ENCODE assay signal across 24 mouse cellular contexts in the genomic region with DNA sequence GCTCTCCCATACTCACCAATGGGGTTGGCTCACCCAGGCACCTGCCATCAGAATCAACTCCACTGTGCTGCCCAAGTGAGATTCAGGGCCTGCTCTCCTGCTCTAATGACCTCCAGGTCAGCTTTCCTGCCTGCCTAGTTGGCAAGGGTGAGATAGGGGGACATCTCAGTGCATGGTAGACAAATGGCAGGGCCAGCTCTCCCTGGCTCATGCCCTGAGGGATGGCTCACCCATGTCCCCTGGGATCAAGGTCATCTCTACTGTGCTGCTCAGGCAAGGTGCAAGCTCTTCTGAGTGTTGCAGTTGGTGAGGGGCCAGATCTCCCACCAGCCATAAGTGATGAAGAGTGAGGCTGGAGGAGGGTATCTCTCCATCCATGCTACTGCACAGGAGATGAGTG.
DNase-seq lines count a peak whose midpoint lies in the region; ATAC-seq lines count a peak whose summit lies in the region.
"Had no signal": no experiment of that assay in that cellular context is flagged by ENCODE, and none has a peak within 500 bp of the region (broad histone marks: within the 10 kb centered on the region; RNA-seq: fewer than 3 reads in every experiment).

No protein-coding gene starts in this region.

- H3K27ac ChIP-seq in intestine, embryonic 14.5 days (ENCODE audit: low read depth) = no peak overlapping the region
- no peak overlapping the region for H3K27ac ChIP-seq in intestine, embryonic 16.5 days (ENCODE audit: low read length)
- H3K27ac ChIP-seq in midbrain, embryonic 10.5 days (replicated peaks) = no peak overlapping the region
- no peak overlapping the region for H3K27ac ChIP-seq in midbrain, embryonic 11.5 days (ENCODE audit: low read depth, low read length)
- H3K27ac ChIP-seq in limb, embryonic 10.5 days = no peak overlapping the region
- H3K27ac ChIP-seq in hindbrain, embryonic 10.5 days = no peak overlapping the region
- H3K27ac ChIP-seq: embryonic facial prominence, embryonic 13.5 days; embryonic facial prominence, embryonic 15.5 days; forebrain, embryonic 10.5 days; forebrain, embryonic 12.5 days had no signal

- H3K9me3 ChIP-seq in intestine, embryonic 14.5 days (ENCODE audit: control insufficient read depth, low read length) = no peaks in the 10 kb centered on the region
- H3K9me3 ChIP-seq in intestine, embryonic 16.5 days (ENCODE audit: control insufficient read depth, low read length) = no peaks in the 10 kb centered on the region
- no peaks in the 10 kb centered on the region for H3K9me3 ChIP-seq in midbrain, embryonic 10.5 days (replicated peaks)
- no peaks in the 10 kb centered on the region for H3K9me3 ChIP-seq in midbrain, embryonic 11.5 days (ENCODE audit: control insufficient read depth, low read length)
- H3K9me3 ChIP-seq in limb, embryonic 10.5 days (replicated peaks) = no peaks in the 10 kb centered on the region
- no peaks in the 10 kb centered on the region for H3K9me3 ChIP-seq in hindbrain, embryonic 10.5 days
- H3K9me3 ChIP-seq: embryonic facial prominence, embryonic 13.5 days; embryonic facial prominence, embryonic 15.5 days; forebrain, embryonic 10.5 days; forebrain, embryonic 12.5 days had no signal

- DNase-seq in heart, adult 11 months = peak; percentile 66
- DNase-seq in heart, adult 18-20 months = no peak
- DNase-seq in intestine, embryonic 14.5 days (ENCODE audit: low spot score) = peak; percentile 24
- DNase-seq in midbrain, embryonic 10.5 days (ENCODE audit: low spot score) = peak; percentile 4
- no peak for DNase-seq in midbrain, embryonic 11.5 days (ENCODE audit: low spot score, missing footprints)
- peak; percentile 12 for DNase-seq in limb, embryonic 10.5 days (ENCODE audit: low spot score)
- DNase-seq in hindbrain, embryonic 10.5 days (ENCODE audit: low spot score) = no peak
- DNase-seq: adrenal gland, adult 2 months; adrenal gland, postnatal 10 days; adrenal gland, postnatal 25 days; cerebellum, adult 11 months; cerebellum, adult 2 months; cerebellum, adult 9-10 months; cerebellum, postnatal 14 days; cerebellum, postnatal 36 days; embryo, embryonic 11 days had no signal

- H3K4me2 ChIP-seq in intestine, embryonic 14.5 days (ENCODE audit: low read length) = no peak overlapping the region
- H3K4me2 ChIP-seq in intestine, embryonic 16.5 days (ENCODE audit: low read depth, low read length) = no peak overlapping the region
- no peak overlapping the region for H3K4me2 ChIP-seq in midbrain, embryonic 11.5 days
- H3K4me2 ChIP-seq: embryonic facial prominence, embryonic 13.5 days; embryonic facial prominence, embryonic 15.5 days; forebrain, embryonic 12.5 days had no signal

- H3K4me1 ChIP-seq in intestine, embryonic 14.5 days (replicated peaks; ENCODE audit: control insufficient read depth, insufficient read depth, low read length) = no peaks in the 10 kb centered on the region
- H3K4me1 ChIP-seq in intestine, embryonic 16.5 days (ENCODE audit: control insufficient read depth, insufficient read depth, low read length) = no peaks in the 10 kb centered on the region
- H3K4me1 ChIP-seq in midbrain, embryonic 10.5 days = peaks cover under 1% of the 10 kb centered on the region; the same call in 1 of the 2 replicates
- no peaks in the 10 kb centered on the region for H3K4me1 ChIP-seq in midbrain, embryonic 11.5 days (ENCODE audit: control insufficient read depth, insufficient read depth, low read length)
- H3K4me1 ChIP-seq in limb, embryonic 10.5 days = no peaks in the 10 kb centered on the region
- peaks cover 3% of the 10 kb centered on the region; the same call in 1 of the 2 replicates for H3K4me1 ChIP-seq in hindbrain, embryonic 10.5 days (replicated peaks)
- H3K4me1 ChIP-seq: embryonic facial prominence, embryonic 13.5 days; embryonic facial prominence, embryonic 15.5 days; forebrain, embryonic 12.5 days had no signal

- H3K27me3 ChIP-seq in intestine, embryonic 14.5 days (replicated peaks; ENCODE audit: control insufficient read depth, insufficient read depth, low read length) = no peaks in the 10 kb centered on the region
- H3K27me3 ChIP-seq in intestine, embryonic 16.5 days (replicated peaks; ENCODE audit: control insufficient read depth, insufficient read depth, low read length) = no peaks in the 10 kb centered on the region
- H3K27me3 ChIP-seq in midbrain, embryonic 10.5 days (ENCODE audit: low read depth, poor library complexity, severe bottlenecking) = no peaks in the 10 kb centered on the region
- H3K27me3 ChIP-seq in midbrain, embryonic 11.5 days (ENCODE audit: control insufficient read depth, insufficient read depth, low read length) = no peaks in the 10 kb centered on the region
- H3K27me3 ChIP-seq in limb, embryonic 10.5 days (ENCODE audit: low read depth, poor library complexity, severe bottlenecking) = no peaks in the 10 kb centered on the region
- H3K27me3 ChIP-seq in hindbrain, embryonic 10.5 days (ENCODE audit: insufficient read depth, poor library complexity, severe bottlenecking) = no peaks in the 10 kb centered on the region
- H3K27me3 ChIP-seq: embryonic facial prominence, embryonic 13.5 days; embryonic facial prominence, embryonic 15.5 days; forebrain, embryonic 12.5 days had no signal

- H3K36me3 ChIP-seq in intestine, embryonic 14.5 days (ENCODE audit: control insufficient read depth, insufficient read depth, low read length) = no peaks in the 10 kb centered on the region
- no peaks in the 10 kb centered on the region for H3K36me3 ChIP-seq in intestine, embryonic 16.5 days (ENCODE audit: control insufficient read depth, insufficient read depth, low read length)
- no peaks in the 10 kb centered on the region for H3K36me3 ChIP-seq in midbrain, embryonic 10.5 days
- H3K36me3 ChIP-seq in midbrain, embryonic 11.5 days (ENCODE audit: control insufficient read depth, insufficient read depth, low read length) = no peaks in the 10 kb centered on the region
- H3K36me3 ChIP-seq in limb, embryonic 10.5 days = no peaks in the 10 kb centered on the region
- no peaks in the 10 kb centered on the region for H3K36me3 ChIP-seq in hindbrain, embryonic 10.5 days
- H3K36me3 ChIP-seq: embryonic facial prominence, embryonic 13.5 days; embryonic facial prominence, embryonic 15.5 days; forebrain, embryonic 10.5 days; forebrain, embryonic 12.5 days had no signal

- ATAC-seq in intestine, embryonic 14.5 days (replicated peaks; ENCODE audit: low FRiP score, low TSS enrichment, low read depth) = no peak
- ATAC-seq in intestine, embryonic 16.5 days = no peak
- ATAC-seq in midbrain, embryonic 11.5 days (ENCODE audit: low FRiP score) = no peak
- ATAC-seq: forebrain, embryonic 14.5 days; forebrain, embryonic 16.5 days had no signal

- H3K9ac ChIP-seq in intestine, embryonic 14.5 days (ENCODE audit: low read length) = no peak overlapping the region
- H3K9ac ChIP-seq in intestine, embryonic 16.5 days (ENCODE audit: low read depth, low read length) = no peak overlapping the region
- H3K9ac ChIP-seq in midbrain, embryonic 11.5 days (ENCODE audit: low read length) = no peak overlapping the region
- H3K9ac ChIP-seq: embryonic facial prominence, embryonic 13.5 days; embryonic facial prominence, embryonic 15.5 days; forebrain, embryonic 12.5 days had no signal

- no peak overlapping the region for H3K4me3 ChIP-seq in intestine, embryonic 14.5 days (ENCODE audit: low read depth, low read length)
- H3K4me3 ChIP-seq in intestine, embryonic 16.5 days (ENCODE audit: low read length) = no peak overlapping the region
- no peak overlapping the region for H3K4me3 ChIP-seq in midbrain, embryonic 10.5 days
- no peak overlapping the region for H3K4me3 ChIP-seq in midbrain, embryonic 11.5 days (ENCODE audit: low read depth, low read length)
- no peak overlapping the region for H3K4me3 ChIP-seq in limb, embryonic 10.5 days
- no peak overlapping the region for H3K4me3 ChIP-seq in hindbrain, embryonic 10.5 days
- H3K4me3 ChIP-seq: embryonic facial prominence, embryonic 13.5 days; embryonic facial prominence, embryonic 15.5 days; erythroblast, embryonic 14.5 days; forebrain, embryonic 10.5 days; forebrain, embryonic 12.5 days had no signal

Comparison
In these comparisons a context has a peak if more than half of its experiments do, and no peak if none do; other contexts are left out.
1. DNase-seq: peak in heart, adult 11 months (single experiment), intestine, embryonic 14.5 days (single experiment), midbrain, embryonic 10.5 days (single experiment) and limb, embryonic 10.5 days (single experiment); none in heart, adult 18-20 months (0 of 2), midbrain, embryonic 11.5 days (single experiment) and hindbrain, embryonic 10.5 days (single experiment).